Mouse (Mus musculus): ENCODE results near the gene Ndufaf3. TPM values are rescaled to one million over a fixed set of nuclear protein-coding genes. Genes with fewer than 3 reads are reported as not detected.
A peak's percentile ranks its signal among the peaks of the same experiment; 100 is the strongest.

Gene Ndufaf3
- polyA plus RNA-seq, 1 experiment from 2014 or later, result 58.3 TPM

GRCm38 (mm10) chr9:108570207-108570896, 3.1 kb upstream of the Ndufaf3 start:
- Histone ChIP-seq H3K9me3 (no peaks in the 10 kb centered on the region), H3K9ac (peak overlapping the region; percentile 64), H3K27ac (peak overlapping the region; percentile 75), H3K27me3 (no peaks in the 10 kb centered on the region), H3K4me3 (replicated peaks) (peak overlapping the region; percentile 63), H3K4me1 (peaks cover 69% of the 10 kb centered on the region), H3K4me2 (peak overlapping the region; percentile 99), H3K36me3 (replicated peaks) (peaks cover 56% of the 10 kb centered on the region)
- WGBS, result 3% methylated on average over 40 of the region's 40 CpGs
- ATAC-seq (ENCODE audit: low FRiP score), result no peak; the same call in 1 of the 2 replicates

GRCm38 (mm10) chr9:108569381-108570206, 2.4 kb upstream of the Ndufaf3 start, which contains the start of gene Dalrd3:
Gene Dalrd3 (plus strand): TSS chr9:108569886.
- peak within 1 kb of the TSS; percentile 64 for H3K9ac ChIP-seq
- H3K27me3 ChIP-seq, result no peaks in the 10 kb centered on the region
- ATAC-seq (ENCODE audit: low FRiP score), result peak; percentile 71
- H3K36me3 ChIP-seq (replicated peaks), result peaks cover 56% of the 10 kb centered on the region
- no peaks in the 10 kb centered on the region for H3K9me3 ChIP-seq
- H3K4me3 ChIP-seq (replicated peaks), result peak within 1 kb of the TSS; percentile 63
- WGBS, result 5% methylated on average over 42 of the region's 42 CpGs
- peaks cover 61% of the 10 kb centered on the region for H3K4me1 ChIP-seq
- peak within 1 kb of the TSS; percentile 75 for H3K27ac ChIP-seq
- H3K4me2 ChIP-seq, result peak within 1 kb of the TSS; percentile 99

DNA sequence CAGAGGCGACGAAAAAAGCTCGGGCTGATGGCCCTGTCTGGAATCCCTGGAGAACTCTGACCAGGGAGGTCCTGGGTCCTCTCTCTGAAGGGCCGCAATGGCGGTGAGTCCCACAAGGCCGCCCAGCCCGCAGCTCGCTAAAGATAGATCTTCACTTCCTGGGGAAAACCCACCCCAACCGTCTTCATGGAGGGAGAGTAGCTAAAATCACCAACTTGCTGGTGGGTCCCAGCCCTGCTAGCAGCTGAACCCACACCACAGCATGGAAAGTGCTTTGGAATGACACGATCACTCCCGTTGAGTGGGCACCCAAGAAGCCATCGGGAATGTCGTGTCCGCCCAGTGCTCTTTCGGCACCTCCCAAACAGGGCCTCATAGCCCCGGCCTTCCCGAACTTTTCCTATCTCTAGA, 1.3 kb upstream of the Ndufaf3 start:
- H3K27ac ChIP-seq, result 0 out of 2 replicates have a peak overlapping the region, but pooled peaks have one; percentile 97
- H3K36me3 ChIP-seq (replicated peaks), result peaks cover 56% of the 10 kb centered on the region
- no peak for ATAC-seq (ENCODE audit: low FRiP score)
- no peak overlapping the region for H3K9ac ChIP-seq
- peak overlapping the region; percentile 61; the same call in 1 of the 2 replicates for H3K4me3 ChIP-seq (replicated peaks)
- H3K4me1 ChIP-seq, result peaks cover 55% of the 10 kb centered on the region
- peak overlapping the region; percentile 98 for H3K4me2 ChIP-seq
- no peaks in the 10 kb centered on the region for H3K27me3 ChIP-seq
- 83% methylated on average over 17 of the region's 17 CpGs for WGBS
- no peaks in the 10 kb centered on the region for H3K9me3 ChIP-seq

- 7% methylated on average over 18 of the region's 18 CpGs for WGBS
- peaks cover 51% of the 10 kb centered on the region for H3K4me1 ChIP-seq
- no peaks in the 10 kb centered on the region for H3K27me3 ChIP-seq
- peak overlapping the region; percentile 98 for H3K4me2 ChIP-seq
- peak overlapping the region; percentile 61 for H3K4me3 ChIP-seq (replicated peaks)
- H3K36me3 ChIP-seq (replicated peaks), result peaks cover 55% of the 10 kb centered on the region
- peak overlapping the region; percentile 68 for H3K9ac ChIP-seq
- ATAC-seq (ENCODE audit: low FRiP score), result no peak
- H3K27ac ChIP-seq, result peak overlapping the region; percentile 97
- H3K9me3 ChIP-seq, result no peaks in the 10 kb centered on the region
Measured at GRCm38 (mm10) chr9:108567931-108568419, 741 bp upstream of the Ndufaf3 start.

DNA sequence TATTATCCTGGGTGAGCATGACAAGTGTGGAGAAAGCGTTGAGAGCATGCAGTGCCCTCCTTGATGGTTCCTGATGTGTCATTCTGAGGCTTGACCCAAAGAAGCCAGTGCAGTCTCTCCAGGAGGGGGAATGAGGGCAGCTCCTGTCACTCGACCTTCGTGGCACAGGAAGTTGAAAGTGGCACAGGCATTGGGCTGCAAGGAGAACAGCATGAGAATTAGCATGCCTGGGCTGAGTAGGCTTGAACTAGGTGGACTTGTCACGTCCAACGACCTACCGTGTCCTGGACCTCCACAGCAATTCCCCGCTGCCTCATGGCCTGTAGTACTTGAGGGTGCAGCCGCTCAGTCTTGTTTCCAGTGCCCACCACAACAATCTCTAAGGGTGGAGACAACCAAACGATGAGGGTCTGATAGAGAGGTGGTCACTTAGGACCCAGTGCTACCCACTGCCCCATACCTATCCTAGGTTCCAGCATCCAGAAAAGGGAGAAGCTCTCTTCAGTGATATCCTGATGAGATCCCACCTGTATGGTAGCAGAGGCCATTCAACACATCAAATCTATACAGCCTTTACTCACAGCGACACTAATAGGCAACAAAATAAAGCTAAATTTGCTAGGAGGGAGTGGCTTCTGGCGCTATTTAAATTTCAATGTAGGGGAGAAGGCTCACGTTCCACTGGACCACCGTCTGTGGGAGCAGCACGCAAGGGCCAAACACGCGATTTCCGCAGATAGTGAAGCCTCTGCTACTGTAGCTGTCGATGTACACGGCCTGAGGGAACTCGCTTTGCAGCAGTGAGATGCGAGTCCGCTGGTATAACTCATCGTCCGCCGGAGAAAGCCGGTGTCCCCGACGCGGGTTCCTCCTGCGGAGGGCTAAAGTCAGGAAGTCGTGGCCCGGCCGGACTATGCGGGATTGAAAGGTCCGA, 1.1 kb downstream of the Ndufaf3 start:
- H3K27ac ChIP-seq, result peak overlapping the region; percentile 97
- H3K9ac ChIP-seq, result peak overlapping the region; percentile 68
- H3K27me3 ChIP-seq, result no peaks in the 10 kb centered on the region
- H3K9me3 ChIP-seq, result no peaks in the 10 kb centered on the region
- WGBS, result 12% methylated on average over 35 of the region's 35 CpGs
- H3K4me2 ChIP-seq, result peak overlapping the region; percentile 98
- no peak; the same call in 1 of the 2 replicates for ATAC-seq (ENCODE audit: low FRiP score)
- peaks cover 59% of the 10 kb centered on the region for H3K4me1 ChIP-seq
- peak overlapping the region; percentile 61 for H3K4me3 ChIP-seq (replicated peaks)
- peaks cover 53% of the 10 kb centered on the region for H3K36me3 ChIP-seq (replicated peaks)

DNA sequence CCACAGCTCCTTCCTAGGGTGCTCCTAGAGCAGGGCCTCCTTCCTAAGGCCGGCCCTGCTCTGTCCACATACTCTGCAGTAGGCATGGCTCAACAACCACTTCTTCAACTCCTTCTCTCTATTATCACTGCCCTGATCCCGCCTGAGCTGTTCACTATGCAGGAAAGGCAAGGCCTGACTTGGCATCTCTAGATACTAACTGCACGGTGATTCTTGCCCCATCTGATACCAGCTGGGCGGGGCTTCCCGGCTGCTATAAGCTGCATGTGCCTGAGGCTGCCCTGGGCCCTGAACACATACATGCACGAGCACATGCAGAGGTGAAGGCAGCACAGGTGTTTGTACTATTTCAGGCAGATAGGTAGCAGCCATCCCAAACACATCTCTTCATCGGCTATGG, 3.1 kb downstream of the Ndufaf3 start:
- WGBS, result 88% methylated on average over 6 of the region's 7 CpGs
- H3K4me3 ChIP-seq (replicated peaks), result no peak overlapping the region

GRCm38 (mm10) chr9:108563671-108564070, 3.6 kb downstream of the Ndufaf3 start:
- no peaks in the 10 kb centered on the region for H3K27me3 ChIP-seq
- H3K4me1 ChIP-seq, result peaks cover 41% of the 10 kb centered on the region
- H3K9ac ChIP-seq, result no peak overlapping the region
- no peak overlapping the region for H3K4me2 ChIP-seq
- peaks cover 56% of the 10 kb centered on the region for H3K36me3 ChIP-seq (replicated peaks)
- no peak overlapping the region for H3K27ac ChIP-seq
- no peak overlapping the region for H3K4me3 ChIP-seq (replicated peaks)
- no peaks in the 10 kb centered on the region for H3K9me3 ChIP-seq
- WGBS, result 90% methylated on average over 8 of the region's 8 CpGs
- no peak for ATAC-seq (ENCODE audit: low FRiP score)

More for the DNA sequence above, 3.1 kb downstream of the Ndufaf3 start:
- H3K27me3 ChIP-seq, result no peaks in the 10 kb centered on the region
- H3K9me3 ChIP-seq, result no peaks in the 10 kb centered on the region
- no peak overlapping the region for H3K27ac ChIP-seq
- peaks cover 51% of the 10 kb centered on the region for H3K36me3 ChIP-seq (replicated peaks)
- H3K4me1 ChIP-seq, result peaks cover 46% of the 10 kb centered on the region
- H3K9ac ChIP-seq, result no peak overlapping the region
- H3K4me2 ChIP-seq, result no peak overlapping the region
- ATAC-seq (ENCODE audit: low FRiP score), result no peak

- H3K4me2 ChIP-seq, result peak within 1 kb of the TSS; percentile 71
- peaks cover 18% of the 10 kb centered on the region for H3K4me1 ChIP-seq
- peak within 1 kb of the TSS; percentile 70 for H3K27ac ChIP-seq
- H3K9me3 ChIP-seq, result no peaks in the 10 kb centered on the region
- peak within 1 kb of the TSS; percentile 56 for H3K4me3 ChIP-seq (replicated peaks)
- H3K36me3 ChIP-seq (replicated peaks), result peaks cover 79% of the 10 kb centered on the region
- peak; percentile 98 for ATAC-seq (ENCODE audit: low FRiP score)
- H3K27me3 ChIP-seq, result no peaks in the 10 kb centered on the region
- H3K9ac ChIP-seq, result peak within 1 kb of the TSS; percentile 76
- under 1% methylated on average over 53 of the region's 53 CpGs for WGBS
Measured at GRCm38 (mm10) chr9:108560227-108560841, 6.9 kb downstream of the Ndufaf3 start, which contains the start of gene Impdh2. Gene Impdh2 (plus strand): TSS chr9:108560286.

- peaks cover 77% of the 10 kb centered on the region for H3K36me3 ChIP-seq (replicated peaks)
- WGBS, result 94% methylated on average over 4 of the region's 4 CpGs
Measured at GRCm38 (mm10) chr9:108559169-108559568, 8.1 kb downstream of the Ndufaf3 start.

DNA sequence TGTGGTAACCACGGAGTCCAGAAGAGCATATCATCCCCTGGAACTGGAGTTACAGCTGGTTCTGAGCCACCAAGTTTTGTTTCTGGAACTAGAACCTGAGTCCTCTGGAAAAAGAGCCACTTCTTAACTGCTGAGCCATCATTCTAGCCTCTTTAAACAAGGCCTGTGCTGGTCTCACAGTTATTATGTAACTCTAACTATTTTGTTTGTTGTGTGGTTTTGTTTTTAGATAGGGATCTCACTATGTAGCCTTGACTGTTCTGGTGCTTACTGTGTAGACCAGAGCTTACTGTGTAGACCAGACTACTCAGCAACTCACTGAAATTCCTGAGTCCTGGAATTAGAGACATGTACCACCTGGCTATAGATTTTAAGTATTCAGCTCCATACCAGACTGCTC, 20.4 kb downstream of the Ndufaf3 start:
- 85% methylated on average over 1 of the region's 1 CpGs for WGBS
- no peak overlapping the region for H3K4me3 ChIP-seq (replicated peaks)
- H3K27ac ChIP-seq, result no peak overlapping the region
- H3K4me2 ChIP-seq, result no peak overlapping the region
- ATAC-seq (ENCODE audit: low FRiP score), result no peak
- no peaks in the 10 kb centered on the region for H3K9me3 ChIP-seq
- peaks cover 85% of the 10 kb centered on the region for H3K36me3 ChIP-seq (replicated peaks)
- no peak overlapping the region for H3K9ac ChIP-seq
- no peaks in the 10 kb centered on the region for H3K27me3 ChIP-seq
- no peaks in the 10 kb centered on the region for H3K4me1 ChIP-seq

More at GRCm38 (mm10) chr9:108559169-108559568, 8.1 kb downstream of the Ndufaf3 start:
- Histone ChIP-seq H3K27ac (no peak overlapping the region), H3K9me3 (no peaks in the 10 kb centered on the region), H3K4me2 (no peak overlapping the region), H3K27me3 (no peaks in the 10 kb centered on the region), H3K9ac (no peak overlapping the region), H3K4me3 (replicated peaks) (no peak overlapping the region), H3K4me1 (peaks cover 16% of the 10 kb centered on the region)
- no peak for ATAC-seq (ENCODE audit: low FRiP score)

DNA sequence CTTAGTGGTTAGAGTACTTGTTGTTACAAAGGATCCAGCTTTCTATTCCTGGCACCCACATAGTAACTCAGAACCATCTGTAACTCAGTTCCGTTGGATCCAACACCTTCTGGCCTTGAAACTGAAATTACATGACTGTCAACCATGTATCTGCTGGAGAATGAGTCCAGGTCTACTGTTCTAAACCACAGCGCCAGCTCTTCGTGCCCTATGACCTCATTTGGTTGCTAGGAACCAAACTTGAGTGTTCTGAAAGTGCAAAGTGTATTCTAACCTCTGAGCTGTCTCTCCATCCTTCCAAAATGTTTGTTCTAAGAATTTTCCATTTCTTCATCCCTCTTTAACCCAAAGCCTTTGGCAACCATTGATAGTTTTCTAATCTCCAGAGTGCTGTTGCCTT, 21.2 kb downstream of the Ndufaf3 start:
- H3K36me3 ChIP-seq (replicated peaks), result peaks cover 90% of the 10 kb centered on the region
- no peaks in the 10 kb centered on the region for H3K4me1 ChIP-seq
- H3K27ac ChIP-seq, result no peak overlapping the region
- H3K9ac ChIP-seq, result no peak overlapping the region
- H3K4me2 ChIP-seq, result no peak overlapping the region
- no peak for ATAC-seq (ENCODE audit: low FRiP score)
- no peak overlapping the region for H3K4me3 ChIP-seq (replicated peaks)
- no peaks in the 10 kb centered on the region for H3K27me3 ChIP-seq
- WGBS, result 96% methylated on average over 3 of the region's 3 CpGs
- H3K9me3 ChIP-seq, result no peaks in the 10 kb centered on the region
